Mouse (Mus musculus): ENCODE measurements at regions not wholly inside any gene's neighbourhood (a gene's known extent, or its start where the extent isn't known, plus 50 kb on each side); places are given as distances from the start of the nearest gene placed in this dataset.

- no peak for DNase-seq
These were observed 50.7 kb upstream of the Echdc3 start for GRCm38 (mm10) chr2:6263565-6263964.

GRCm38 (mm10) chr2:6264085-6264783, 51.4 kb upstream of the Echdc3 start:
- DNase-seq: peak; percentile 20 to 31

GRCm38 (mm10) chr2:6265117-6265516, 52.3 kb upstream of the Echdc3 start:
- no peak for DNase-seq

- no peak for DNase-seq
These were observed 54.2 kb upstream of the Echdc3 start for GRCm38 (mm10) chr2:6267066-6267465.

GRCm38 (mm10) chr2:6267537-6267936, 54.7 kb upstream of the Echdc3 start:
- DNase-seq: peak; percentile 60 to 66

GRCm38 (mm10) chr2:6272514-6272913, 50.0 kb upstream of the Usp6nl start:
- no peak for DNase-seq
